20 mouse cellular contexts compared by ENCODE assay signal in the genomic region with DNA sequence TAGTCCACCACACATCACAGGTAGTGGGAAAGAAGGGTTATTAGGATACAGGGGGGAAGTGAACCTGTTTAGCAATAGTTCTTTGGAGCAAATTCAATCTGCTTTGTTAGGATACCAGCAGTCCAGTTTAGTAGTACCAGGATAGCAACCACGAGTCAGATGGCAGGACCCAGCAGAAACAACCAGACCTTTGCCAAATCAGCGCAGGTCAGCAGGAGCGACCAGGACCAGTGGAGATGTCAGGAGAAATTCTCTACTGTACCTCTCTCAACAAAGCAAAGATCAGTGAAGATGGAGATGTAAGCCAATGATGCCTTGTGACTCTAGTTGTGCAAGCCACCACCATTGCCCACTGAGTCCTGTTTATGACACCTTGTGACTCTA.
DNase-seq lines count a peak whose midpoint lies in the region; ATAC-seq lines count a peak whose summit lies in the region.
"Had no signal": no experiment of that assay in that cellular context is flagged by ENCODE, and none has a peak within 500 bp of the region (broad histone marks: within the 10 kb centered on the region; RNA-seq: fewer than 3 reads in every experiment).

No protein-coding gene starts in this region.

- peak; percentile 66 for ATAC-seq in cerebellum, adult (ENCODE audit: insufficient number of reproducible peaks, low FRiP score, low TSS enrichment)
- ATAC-seq: activated CD4-positive, CD25-positive, alpha-beta regulatory T cell, adult 4 months; forebrain, embryonic 13.5 days; forebrain, embryonic 16.5 days; hindbrain, postnatal 0 days; inflammation-experienced regulatory T-cells, adult 6 months; intestine, embryonic 16.5 days had no signal

- DNase-seq in cerebellum, adult 8-10 months: no peak
- peak; percentile 90 for DNase-seq in brain, adult 2 months (ENCODE audit: low read depth, low spot score)
- peak; percentile 78 for DNase-seq in cerebellum, adult 9-10 months
- peak; percentile 38 to 60 for DNase-seq in cerebellum, postnatal 14 days
- no peak for DNase-seq in frontal cortex, postnatal 10 days (ENCODE audit: low spot score in 2 of 2)
- DNase-seq in adrenal gland, postnatal 36 days: no peak
- no peak for DNase-seq in adrenal gland, adult 2 months
- DNase-seq: adrenal gland, postnatal 14 days; gastrocnemius, postnatal 25 days; heart, adult 18-20 months; heart, postnatal 14 days; heart, postnatal 4 days; kidney, adult 18-20 months had no signal

Comparison
In these comparisons a context has a peak if more than half of its experiments do, and no peak if none do; other contexts are left out.
1. DNase-seq: peak in brain, adult 2 months (single experiment), cerebellum, adult 9-10 months (single experiment) and cerebellum, postnatal 14 days (2 of 2); none in cerebellum, adult 8-10 months (single experiment), frontal cortex, postnatal 10 days (0 of 2), adrenal gland, postnatal 36 days (0 of 2) and adrenal gland, adult 2 months (single experiment).